Mouse (Mus musculus): ENCODE measurements at regions not wholly inside any gene's neighbourhood (a gene's known extent, or its start where the extent isn't known, plus 50 kb on each side); places are given as distances from the start of the nearest gene placed in this dataset.

DNA sequence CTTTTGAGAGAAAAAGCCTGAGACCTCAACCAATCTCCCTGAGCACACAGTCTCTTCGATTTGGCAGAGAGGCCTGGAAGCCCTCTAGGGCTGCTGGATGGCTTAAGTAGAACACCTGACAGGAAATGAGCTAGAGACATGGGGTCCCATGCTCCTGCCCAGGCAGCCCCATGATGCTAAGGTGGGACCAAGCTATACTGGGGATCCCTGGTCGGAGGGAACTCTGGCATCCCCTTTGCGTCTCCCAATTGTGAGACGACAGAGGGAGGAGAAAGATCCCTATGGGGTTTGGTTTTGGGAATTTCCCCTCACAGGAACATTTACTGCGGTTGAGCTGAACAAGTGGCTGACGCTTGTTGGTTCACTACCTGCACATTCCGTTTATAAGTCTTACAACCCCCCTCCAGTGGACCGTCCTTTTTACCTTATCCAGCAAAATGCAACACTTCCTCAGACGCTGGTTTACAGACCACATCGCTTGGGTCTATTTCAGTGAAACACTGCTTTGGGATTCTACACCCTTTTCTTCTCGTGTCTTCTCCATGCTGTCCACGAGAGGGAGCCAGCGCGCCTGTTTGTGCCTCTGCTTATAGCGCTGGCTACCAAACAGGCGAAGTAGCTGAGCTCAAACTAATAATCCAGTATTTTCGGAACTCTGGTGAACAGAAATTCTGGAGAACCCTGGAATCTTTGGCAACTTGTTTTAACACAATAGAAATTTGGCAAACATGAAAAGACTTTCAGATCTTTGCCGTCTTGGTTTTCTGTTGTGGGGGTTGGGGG lies 93.7 kb upstream of the Spred2 start:
- TF ChIP-seq CTCF (conservative IDR thresholded peaks at IDR 0.05; ENCODE audit: insufficient read depth, insufficient read length, low read depth, low read length) (peak; percentile 93), POLR2A (IDR thresholded peaks at IDR 0.05; ENCODE audit: low read depth, low read length) (no peak)

Measured in kidney, adult 2 months (tissue).